Mouse (Mus musculus): ENCODE measurements around the gene Ppil1. TPM values are rescaled to one million over a fixed set of nuclear protein-coding genes. Genes with fewer than 3 reads are reported as not detected.
A peak's percentile ranks its signal among the peaks of the same experiment; 100 is the strongest.

The Ppil1 gene
- polyA plus RNA-seq, 1 experiment from 2014 or later = 104 TPM

DNA sequence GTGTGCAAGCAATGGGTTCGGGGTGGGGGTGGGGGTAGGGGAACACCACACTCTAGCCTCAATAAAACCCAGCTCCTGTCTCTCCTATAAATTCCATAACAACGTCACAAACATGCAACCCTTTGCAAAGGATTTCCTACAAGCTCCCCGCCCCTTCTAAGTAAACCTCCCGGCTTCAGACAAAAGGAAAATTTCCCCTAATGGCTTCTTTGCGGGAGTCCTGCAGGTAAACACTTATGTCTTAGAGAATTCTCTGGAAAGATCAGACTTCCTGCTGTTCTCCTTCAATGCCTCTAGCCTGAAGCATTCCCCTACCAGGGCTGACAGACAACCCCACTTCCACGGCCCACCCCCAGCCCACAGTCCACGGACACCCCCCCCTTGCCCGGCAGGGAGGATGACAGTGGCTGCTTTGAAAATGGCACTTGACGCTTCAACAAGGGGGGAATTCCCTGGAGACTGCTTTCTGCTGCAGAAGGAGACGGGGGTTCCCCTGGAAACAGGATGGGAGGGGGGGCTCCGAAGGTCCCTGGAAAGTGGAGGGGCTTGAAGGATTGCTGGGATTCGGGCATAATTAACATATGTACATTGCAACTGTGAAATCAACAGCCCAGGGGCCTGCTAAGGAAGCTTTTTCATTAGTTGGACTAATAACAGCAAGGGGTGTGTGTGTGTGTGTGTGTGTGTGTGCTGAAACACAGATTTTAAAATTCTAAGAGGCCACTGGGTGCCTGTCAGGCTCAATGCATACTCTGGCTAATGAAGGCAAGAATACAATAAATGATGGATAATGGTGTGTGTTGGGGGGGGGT lies 50.4 kb downstream of the Ppil1 start:
- no peak for ATAC-seq (replicated peaks; ENCODE audit: extremely low read depth, insufficient read depth, low FRiP score)
- H3K27ac ChIP-seq (ENCODE audit: low read length) = no peak overlapping the region
- peaks cover 6% of the 10 kb centered on the region for H3K27me3 ChIP-seq (ENCODE audit: control insufficient read depth, insufficient read depth, low read length)
- 36% methylated on average over 12 of the region's 12 CpGs for WGBS
- peaks cover 4% of the 10 kb centered on the region for H3K4me1 ChIP-seq (ENCODE audit: control insufficient read depth, insufficient read depth, low read length)
- H3K4me3 ChIP-seq (ENCODE audit: low read length) = no peak overlapping the region
- H3K36me3 ChIP-seq (ENCODE audit: control insufficient read depth, insufficient read depth) = no peaks in the 10 kb centered on the region
- H3K9me3 ChIP-seq (replicated peaks; ENCODE audit: control insufficient read depth, low read length) = peaks cover 2% of the 10 kb centered on the region; the same call in 1 of the 2 replicates
- H3K4me2 ChIP-seq (ENCODE audit: low read depth, low read length) = no peak overlapping the region
- no peak overlapping the region for H3K9ac ChIP-seq (ENCODE audit: low read length)

DNA sequence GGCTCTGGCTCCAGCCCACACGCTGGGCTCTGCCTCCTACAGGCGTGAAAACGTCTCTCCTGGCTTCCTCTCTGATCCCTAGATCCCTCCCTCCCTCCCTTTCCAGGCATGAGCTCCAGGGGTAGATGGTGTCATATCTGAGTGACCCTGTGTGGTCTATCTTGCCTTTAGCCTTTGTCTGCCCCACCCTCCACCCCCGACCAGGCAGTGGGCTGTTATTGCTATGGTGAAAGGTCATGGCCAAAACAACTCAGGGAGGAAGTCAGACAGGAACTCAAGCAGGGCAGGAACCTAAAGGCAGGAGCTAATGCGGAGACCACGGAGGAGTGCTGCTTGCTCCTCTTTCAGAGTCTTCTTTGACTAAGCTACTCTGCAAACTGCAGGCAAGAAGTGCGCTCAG lies 52.1 kb downstream of the Ppil1 start:
- peaks cover 4% of the 10 kb centered on the region for H3K4me1 ChIP-seq (ENCODE audit: control insufficient read depth, insufficient read depth, low read length)
- H3K4me3 ChIP-seq (ENCODE audit: low read length) = no peak overlapping the region
- H3K27me3 ChIP-seq (ENCODE audit: control insufficient read depth, insufficient read depth, low read length) = peaks cover 6% of the 10 kb centered on the region
- H3K9ac ChIP-seq (ENCODE audit: low read length) = no peak overlapping the region
- no peak overlapping the region for H3K27ac ChIP-seq (ENCODE audit: low read length)
- peaks cover 2% of the 10 kb centered on the region; the same call in 1 of the 2 replicates for H3K9me3 ChIP-seq (replicated peaks; ENCODE audit: control insufficient read depth, low read length)
- 36% methylated on average over 7 of the region's 7 CpGs for WGBS
- no peak for ATAC-seq (replicated peaks; ENCODE audit: extremely low read depth, insufficient read depth, low FRiP score)
- H3K36me3 ChIP-seq (ENCODE audit: control insufficient read depth, insufficient read depth) = no peaks in the 10 kb centered on the region
- peak overlapping the region; percentile 34; the same call in 1 of the 2 replicates for H3K4me2 ChIP-seq (ENCODE audit: low read depth, low read length)

DNA sequence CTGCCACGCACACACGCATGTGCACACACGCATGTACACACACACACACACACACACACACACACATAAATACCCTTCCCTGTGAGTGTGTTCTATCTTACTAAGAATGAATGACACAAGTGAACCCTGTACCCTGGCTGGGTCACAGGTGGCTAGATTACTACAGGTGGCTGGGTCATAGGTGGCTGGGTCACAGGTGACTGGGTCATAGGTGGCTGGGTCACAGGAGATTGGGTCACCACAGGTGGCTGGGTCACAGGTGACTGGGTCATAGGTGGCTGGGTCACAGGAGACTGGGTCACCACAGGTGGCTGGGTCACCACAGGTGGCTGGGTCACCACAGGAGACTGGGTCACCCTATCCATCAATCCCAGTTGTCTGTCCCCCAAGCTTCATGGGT lies 53.9 kb downstream of the Ppil1 start:
- Histone ChIP-seq H3K4me2 (ENCODE audit: low read depth, low read length) (no peak overlapping the region), H3K27me3 (ENCODE audit: control insufficient read depth, insufficient read depth, low read length) (peaks cover 6% of the 10 kb centered on the region), H3K9ac (ENCODE audit: low read length) (no peak overlapping the region), H3K27ac (ENCODE audit: low read length) (no peak overlapping the region), H3K4me1 (ENCODE audit: control insufficient read depth, insufficient read depth, low read length) (peaks cover 8% of the 10 kb centered on the region), H3K36me3 (ENCODE audit: control insufficient read depth, insufficient read depth) (no peaks in the 10 kb centered on the region), H3K4me3 (ENCODE audit: low read length) (no peak overlapping the region), H3K9me3 (replicated peaks; ENCODE audit: control insufficient read depth, low read length) (peaks cover 2% of the 10 kb centered on the region; the same call in 1 of the 2 replicates)
- ATAC-seq (replicated peaks; ENCODE audit: extremely low read depth, insufficient read depth, low FRiP score) = no peak
- 96% methylated on average over 3 of the region's 3 CpGs for WGBS

DNA sequence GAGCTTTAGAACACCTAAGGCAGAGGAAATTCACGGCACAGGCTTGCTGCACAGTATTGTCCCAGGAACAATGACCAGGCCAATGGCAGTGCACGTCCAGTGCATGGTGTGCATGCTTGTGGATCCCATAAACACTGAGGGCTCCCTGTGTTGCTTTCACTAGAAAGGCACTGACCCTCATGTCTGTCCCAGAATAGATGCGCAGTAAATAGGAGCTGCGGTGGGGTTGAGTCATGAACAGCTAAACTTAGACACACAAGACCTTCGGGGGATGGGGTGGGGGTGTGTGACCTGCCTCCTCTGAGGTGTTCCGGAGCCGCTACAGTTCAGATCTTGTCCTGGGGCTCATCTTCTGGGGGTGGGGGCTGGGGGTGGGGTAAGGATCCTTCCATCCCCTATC lies 57.9 kb downstream of the Ppil1 start:
- peak; percentile 59 for ATAC-seq (replicated peaks; ENCODE audit: extremely low read depth, insufficient read depth, low FRiP score)
- Histone ChIP-seq H3K9me3 (replicated peaks; ENCODE audit: control insufficient read depth, low read length) (no peaks in the 10 kb centered on the region), H3K4me3 (ENCODE audit: low read length) (no peak overlapping the region), H3K9ac (ENCODE audit: low read length) (no peak overlapping the region), H3K4me2 (ENCODE audit: low read depth, low read length) (peak overlapping the region; percentile 19; the same call in 1 of the 2 replicates), H3K36me3 (ENCODE audit: control insufficient read depth, insufficient read depth) (no peaks in the 10 kb centered on the region), H3K4me1 (ENCODE audit: control insufficient read depth, insufficient read depth, low read length) (peaks cover 4% of the 10 kb centered on the region), H3K27me3 (ENCODE audit: control insufficient read depth, insufficient read depth, low read length) (no peaks in the 10 kb centered on the region), H3K27ac (ENCODE audit: low read length) (peak overlapping the region; percentile 40; the same call in 1 of the 2 replicates)
- 44% methylated on average over 7 of the region's 7 CpGs for whole genome bisulfite sequencing

DNA sequence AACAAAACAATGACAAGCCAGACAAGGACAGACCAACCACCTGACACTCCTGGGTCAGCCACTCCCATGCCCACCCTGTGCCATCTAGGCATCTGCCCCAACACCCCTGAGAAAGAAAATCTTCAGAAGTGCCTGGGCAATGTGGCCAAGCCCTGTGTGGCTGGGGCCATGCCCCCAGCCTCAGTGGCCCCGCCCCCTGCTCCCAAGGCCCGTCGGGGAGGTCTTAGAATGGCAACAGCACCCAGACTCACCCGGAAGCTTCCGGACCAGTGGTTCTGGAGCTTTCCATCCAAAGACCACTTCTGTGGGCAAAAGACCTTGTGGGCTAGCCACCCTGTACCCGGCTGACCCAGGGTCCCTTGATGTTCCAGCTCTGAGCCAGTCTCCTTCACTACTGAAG lies 61.4 kb downstream of the Ppil1 start:
- Histone ChIP-seq H3K4me2 (ENCODE audit: low read depth, low read length) (no peak overlapping the region), H3K27me3 (ENCODE audit: control insufficient read depth, insufficient read depth, low read length) (no peaks in the 10 kb centered on the region), H3K4me3 (ENCODE audit: low read length) (no peak overlapping the region), H3K36me3 (ENCODE audit: control insufficient read depth, insufficient read depth) (no peaks in the 10 kb centered on the region), H3K27ac (ENCODE audit: low read length) (no peak overlapping the region), H3K9ac (ENCODE audit: low read length) (no peak overlapping the region), H3K9me3 (replicated peaks; ENCODE audit: control insufficient read depth, low read length) (no peaks in the 10 kb centered on the region), H3K4me1 (ENCODE audit: control insufficient read depth, insufficient read depth, low read length) (peaks cover 4% of the 10 kb centered on the region)
- no peak for ATAC-seq (replicated peaks; ENCODE audit: extremely low read depth, insufficient read depth, low FRiP score)
- WGBS = 80% methylated on average over 6 of the region's 6 CpGs

Other genes starting within 250 kb of the Ppil1 start
- 323 and 367 TPM in 2 replicates for gene Srsf3, start 231.6 kb downstream of the Ppil1 start, polyA plus RNA-seq (2015; fragmentation: Nextera tagmentation; extraction: Ambion mirVana)
- gene Cdkn1a, start 173.2 kb downstream of the Ppil1 start, polyA plus RNA-seq (2015; fragmentation: Nextera tagmentation; extraction: Ambion mirVana) = 70.1 and 70.7 TPM in 2 replicates
- 2.2 and 4.4 TPM in 2 replicates for gene Rab44, start 150.0 kb downstream of the Ppil1 start, polyA plus RNA-seq (2015; fragmentation: Nextera tagmentation; extraction: Ambion mirVana)
- gene Cpne5, start 26.0 kb downstream of the Ppil1 start, polyA plus RNA-seq (2015; fragmentation: Nextera tagmentation; extraction: Ambion mirVana) = 13.3 and 14.1 TPM in 2 replicates
- gene BC004004, start 4.6 kb upstream of the Ppil1 start, polyA plus RNA-seq (2015; fragmentation: Nextera tagmentation; extraction: Ambion mirVana) = 95.4 and 96.8 TPM in 2 replicates
- gene Pi16, start 53.5 kb upstream of the Ppil1 start, polyA plus RNA-seq (2015; fragmentation: Nextera tagmentation; extraction: Ambion mirVana) = 3.5 and 4.0 TPM in 2 replicates
- 220 and 273 TPM in 2 replicates for gene Mtch1, start 83.7 kb upstream of the Ppil1 start, polyA plus RNA-seq (2015; fragmentation: Nextera tagmentation; extraction: Ambion mirVana)
- 4.8 and 4.9 TPM in 2 replicates for gene Fgd2, start 96.7 kb upstream of the Ppil1 start, polyA plus RNA-seq (2015; fragmentation: Nextera tagmentation; extraction: Ambion mirVana)
- 14.4 and 15.7 TPM in 2 replicates for gene Pim1, start 226.6 kb upstream of the Ppil1 start, polyA plus RNA-seq (2015; fragmentation: Nextera tagmentation; extraction: Ambion mirVana)